8 mouse cellular contexts compared by ENCODE assay signal in the genomic region with DNA sequence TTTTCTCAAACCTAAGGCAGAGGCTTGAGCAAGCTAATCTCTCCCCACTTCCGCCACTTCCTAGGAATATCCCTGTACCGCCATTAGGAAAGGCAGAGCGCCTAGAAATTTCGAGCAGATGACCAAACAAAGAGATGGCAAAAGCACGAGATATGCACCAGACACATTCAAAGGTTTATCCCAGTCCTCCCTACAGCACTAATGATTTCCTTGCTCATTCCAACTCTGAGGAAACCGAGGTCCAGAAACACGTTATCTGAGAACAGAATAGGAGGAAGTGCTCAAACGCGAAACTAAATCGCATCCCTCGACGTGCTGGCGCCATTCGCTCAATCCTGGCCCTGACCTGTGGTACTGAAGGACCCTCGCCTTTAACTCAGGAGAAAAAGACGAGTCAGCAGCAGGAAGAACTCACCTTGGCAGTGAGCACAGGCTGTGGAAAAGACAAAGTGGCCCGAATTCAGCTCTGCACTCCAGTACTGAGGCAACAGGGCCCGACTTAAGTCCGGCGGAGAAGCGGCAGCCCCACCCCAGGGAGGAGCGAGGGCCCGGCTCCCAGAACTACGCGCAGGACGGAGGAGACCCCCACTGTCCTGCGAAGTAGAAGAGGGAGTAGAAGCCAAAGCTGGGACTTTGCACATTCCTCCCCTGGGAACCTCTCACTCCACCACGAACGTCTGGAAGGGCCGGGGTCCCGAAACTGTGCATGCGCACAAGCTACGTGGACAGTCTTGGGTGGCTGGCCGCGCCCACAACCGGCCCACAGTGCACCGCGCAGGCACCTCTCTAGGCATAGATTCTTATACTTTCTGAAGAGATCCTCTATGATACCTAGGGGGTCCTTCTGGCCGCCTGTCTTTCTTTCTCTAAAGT. TPM values are rescaled to one million over a fixed set of nuclear protein-coding genes. Genes with fewer than 3 reads are reported as not detected.
DNase-seq lines count a peak whose midpoint lies in the region; ATAC-seq and TF ChIP-seq lines count a peak whose summit lies in the region.

A gene (minus strand): TSS at position 757 of the 873 bp plus-strand sequence.

- under 1% methylated on average over 39 of the region's 39 CpGs for WGBS in heart, embryonic 11.5 days (ENCODE audit: insufficient replicate concordance)
- WGBS in kidney, embryonic 16.5 days = under 1% methylated on average over 39 of the region's 39 CpGs
- WGBS in liver, adult 2 months = under 1% methylated on average over 39 of the region's 39 CpGs

- DNase-seq in B cell, adult 2 months = peak; percentile 87 to 88
- peak; percentile 97 for DNase-seq in brain, adult 2 months (ENCODE audit: low read depth, low spot score)
- DNase-seq in liver, adult 2 months (ENCODE audit: extremely low read depth, low read depth, low spot score) = peak; percentile 83
- peak; percentile 81 for DNase-seq in splenic B cell, adult 2 months (ENCODE audit: low read depth, low spot score)

- no peaks in the 10 kb centered on the region for H3K9me3 ChIP-seq in heart, embryonic 11.5 days (replicated peaks; ENCODE audit: control insufficient read depth, low read length)
- no peaks in the 10 kb centered on the region for H3K9me3 ChIP-seq in kidney, embryonic 16.5 days (ENCODE audit: low read length)

- H3K4me1 ChIP-seq in heart, embryonic 11.5 days (ENCODE audit: control insufficient read depth, insufficient read depth, low read length) = peaks cover 8% of the 10 kb centered on the region
- H3K4me1 ChIP-seq in kidney, embryonic 16.5 days (ENCODE audit: insufficient read depth, low read length) = peaks cover 34% of the 10 kb centered on the region
- peaks cover 29% of the 10 kb centered on the region for H3K4me1 ChIP-seq in liver, adult 2 months (ENCODE audit: control insufficient read depth, insufficient read depth, low read length)

- TF ChIP-seq POLR2A in liver, adult 2 months (IDR thresholded peaks at IDR 0.05; ENCODE audit: extremely low read depth, insufficient read depth, low read length) = peak; percentile 78
- TF ChIP-seq POLR2A in myocyte (IDR thresholded peaks at IDR 0.05; ENCODE audit: insufficient read length, low read depth) = peak; percentile 76

- peak within 1 kb of the TSS; percentile 93 for H3K9ac ChIP-seq in heart, embryonic 11.5 days (ENCODE audit: low read depth, low read length)
- H3K9ac ChIP-seq in kidney, embryonic 16.5 days (replicated peaks; ENCODE audit: low read length) = peak within 1 kb of the TSS; percentile 96
- H3K9ac ChIP-seq in liver, adult 2 months (ENCODE audit: low read depth, low read length) = peak within 1 kb of the TSS; percentile 89

- no peaks in the 10 kb centered on the region for H3K27me3 ChIP-seq in heart, embryonic 11.5 days (ENCODE audit: control insufficient read depth, insufficient read depth, low read length)
- H3K27me3 ChIP-seq in kidney, embryonic 16.5 days (ENCODE audit: insufficient read depth, low read length) = no peaks in the 10 kb centered on the region
- no peaks in the 10 kb centered on the region for H3K27me3 ChIP-seq in liver, adult 2 months (ENCODE audit: control insufficient read depth, insufficient read depth, low read length)
- H3K27me3 ChIP-seq in myocyte (ENCODE audit: control insufficient read depth, insufficient read depth, insufficient read length) = no peaks in the 10 kb centered on the region
- H3K27me3 ChIP-seq in splenic B cell, adult 2 months (ENCODE audit: control insufficient read depth, insufficient read depth, low read length, poor library complexity, severe bottlenecking) = no peaks in the 10 kb centered on the region

- H3K36me3 ChIP-seq in heart, embryonic 11.5 days (ENCODE audit: control insufficient read depth, insufficient read depth, low read length) = peaks cover 10% of the 10 kb centered on the region; the same call in 1 of the 2 replicates
- H3K36me3 ChIP-seq in kidney, embryonic 16.5 days (ENCODE audit: insufficient read depth, low read length) = peaks cover 14% of the 10 kb centered on the region
- H3K36me3 ChIP-seq in liver, adult 2 months (ENCODE audit: control insufficient read depth, insufficient read depth, low read length) = peaks cover 13% of the 10 kb centered on the region
- H3K36me3 ChIP-seq in myocyte (ENCODE audit: control insufficient read depth, insufficient read depth) = peaks cover 7% of the 10 kb centered on the region
- H3K36me3 ChIP-seq in splenic B cell, adult 2 months (ENCODE audit: control insufficient read depth, insufficient read depth, low read length, poor library complexity, severe bottlenecking) = 0 out of 2 replicates have a peak, but pooled peaks cover 2% of the 10 kb centered on the region

- peak; percentile 92 for ATAC-seq in erythroblast, adult 5-6 weeks (replicated peaks; ENCODE audit: low FRiP score, poor library complexity, severe bottlenecking)
- ATAC-seq in heart, embryonic 11.5 days (replicated peaks; ENCODE audit: insufficient number of reproducible peaks, low FRiP score, low TSS enrichment) = peak; percentile 93
- peak; percentile 100 for ATAC-seq in kidney, embryonic 16.5 days (ENCODE audit: low FRiP score, low TSS enrichment)

- peaks cover 31% of the 10 kb centered on the region for H3K79me2 ChIP-seq in liver, adult 2 months (ENCODE audit: control insufficient read depth, insufficient read depth, low read length)
- H3K79me2 ChIP-seq in myocyte (ENCODE audit: control insufficient read depth, insufficient read depth) = peaks cover 52% of the 10 kb centered on the region

- peak within 1 kb of the TSS; percentile 74 for H3K4me3 ChIP-seq in heart, embryonic 11.5 days (ENCODE audit: low read depth, low read length)
- peak within 1 kb of the TSS; percentile 82 for H3K4me3 ChIP-seq in kidney, embryonic 16.5 days (ENCODE audit: low read length)
- peak within 1 kb of the TSS; percentile 79 for H3K4me3 ChIP-seq in liver, adult 2 months (ENCODE audit: insufficient read depth, low read depth, low read length)
- H3K4me3 ChIP-seq in myocyte = peak within 1 kb of the TSS; percentile 79

- peak within 1 kb of the TSS; percentile 91 for H3K27ac ChIP-seq in heart, embryonic 11.5 days (ENCODE audit: low read depth, low read length)
- H3K27ac ChIP-seq in kidney, embryonic 16.5 days (ENCODE audit: low read length) = peak within 1 kb of the TSS; percentile 96
- peak within 1 kb of the TSS; percentile 96 for H3K27ac ChIP-seq in liver, adult 2 months (replicated peaks; ENCODE audit: insufficient read depth, low read depth, low read length)

- H3ac ChIP-seq in myocyte (ENCODE audit: control insufficient read depth, insufficient read length) = peak within 1 kb of the TSS; percentile 27

- TF ChIP-seq CTCF in liver, adult 2 months (IDR thresholded peaks at IDR 0.05; ENCODE audit: low read depth, low read length) = no peak

- H3K4me2 ChIP-seq in heart, embryonic 11.5 days = peak within 1 kb of the TSS; percentile 89
- H3K4me2 ChIP-seq in kidney, embryonic 16.5 days (replicated peaks; ENCODE audit: low read depth, low read length) = peak within 1 kb of the TSS; percentile 78
- H3K4me2 ChIP-seq in myocyte (ENCODE audit: low read depth) = peak within 1 kb of the TSS; percentile 98

TF ChIP-seq in myocyte, 11 proteins besides CTCF, POLR2A, EP300 and RAD21:
- TF ChIP-seq TCF3 (IDR thresholded peaks at IDR 0.05; ENCODE audit: insufficient read length, low read depth) (no peak), POLR2AphosphoS2 (IDR thresholded peaks at IDR 0.05; ENCODE audit: insufficient read length, low read depth) (peak; percentile 66), MYOD1 (IDR thresholded peaks at IDR 0.05; ENCODE audit: control insufficient read depth in 1 of 3, insufficient read length in 2 of 3, low read depth in 2 of 3) (no peak)

RNA-seq across cellular contexts. Expression of the gene that starts here (rescaled TPM):
- 110 and 156 TPM in 2 replicates for total RNA-seq in erythroblast, adult 5-6 weeks (2015; ENCODE audit: low replicate concordance)
- total RNA-seq in erythroblast, adult 5-6 weeks (2017; ENCODE audit: low replicate concordance) = 108 and 173 TPM in 2 replicates
- polyA plus RNA-seq in heart, embryonic 11.5 days (2014; fragmentation: Nextera tagmentation; extraction: Ambion mirVana) = 645 and 676 TPM in 2 replicates
- polyA plus RNA-seq in kidney, embryonic 16.5 days (2015; fragmentation: Nextera tagmentation; extraction: Ambion mirVana) = 869 and 947 TPM in 2 replicates
- total RNA-seq in liver, adult 2 months (2014; rRNA removed) = 337 and 363 TPM in 2 replicates
- polyA plus RNA-seq in liver, adult 2 months (2012; rRNA removed) = 517 and 533 TPM in 2 replicates
- 746 TPM for polyA plus RNA-seq in myocyte (2012; fragmentation: generic; extraction: Trizol)

Comparison
In these comparisons a context has a peak if more than half of its experiments do, and no peak if none do; other contexts are left out.
1. Peak in every context shown above with its lines: DNase-seq, ATAC-seq, H3K4me3 ChIP-seq and H3K27ac ChIP-seq.